ENCODE assay signal across 19 mouse cellular contexts in the genomic region with DNA sequence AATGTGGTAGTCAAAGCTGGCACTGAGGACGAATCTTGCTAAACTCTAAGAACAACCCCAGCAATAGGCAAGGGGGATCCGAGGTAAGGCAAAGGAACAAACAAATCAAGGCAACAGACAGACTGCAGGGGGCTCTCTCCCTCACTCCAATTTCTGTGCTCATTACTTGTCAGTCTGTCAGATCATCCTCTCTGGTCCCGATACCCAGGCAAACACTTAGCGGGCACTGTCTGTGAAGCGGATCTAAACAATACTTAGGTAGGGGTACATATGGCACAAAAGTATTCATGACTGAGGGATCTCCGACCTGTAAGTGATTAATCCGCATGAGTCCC. TPM values are rescaled to one million over a fixed set of nuclear protein-coding genes. Genes with fewer than 3 reads are reported as not detected.
DNase-seq lines count a peak whose midpoint lies in the region; ATAC-seq lines count a peak whose summit lies in the region.
"Had no signal": no experiment of that assay in that cellular context is flagged by ENCODE, and none has a peak within 500 bp of the region (broad histone marks: within the 10 kb centered on the region; RNA-seq: fewer than 3 reads in every experiment).

No protein-coding gene starts in this region.

- no peak overlapping the region for H3K4me3 ChIP-seq in forebrain, embryonic 13.5 days
- H3K4me3 ChIP-seq in forebrain, embryonic 16.5 days (replicated peaks; ENCODE audit: low read length), result no peak overlapping the region
- no peak overlapping the region for H3K4me3 ChIP-seq in hindbrain, embryonic 11.5 days (ENCODE audit: low read depth, low read length)
- H3K4me3 ChIP-seq in hindbrain, embryonic 16.5 days (ENCODE audit: low read length), result no peak overlapping the region
- H3K4me3 ChIP-seq in midbrain, embryonic 13.5 days (replicated peaks), result no peak overlapping the region
- H3K4me3 ChIP-seq in midbrain, embryonic 11.5 days (ENCODE audit: low read depth, low read length), result no peak overlapping the region
- no peak overlapping the region for H3K4me3 ChIP-seq in midbrain, embryonic 14.5 days (replicated peaks; ENCODE audit: low read depth, low read length)
- H3K4me3 ChIP-seq: embryonic facial prominence, embryonic 15.5 days; forebrain, embryonic 12.5 days; limb, embryonic 13.5 days had no signal

- peaks cover 39% of the 10 kb centered on the region for H3K36me3 ChIP-seq in forebrain, embryonic 13.5 days (ENCODE audit: poor library complexity, severe bottlenecking)
- peaks cover 2% of the 10 kb centered on the region for H3K36me3 ChIP-seq in forebrain, embryonic 16.5 days (ENCODE audit: control insufficient read depth, insufficient read depth)
- peaks cover 2% of the 10 kb centered on the region; the same call in 1 of the 2 replicates for H3K36me3 ChIP-seq in hindbrain, embryonic 11.5 days (ENCODE audit: control insufficient read depth, insufficient read depth, low read length)
- peaks cover 8% of the 10 kb centered on the region; the same call in 1 of the 2 replicates for H3K36me3 ChIP-seq in hindbrain, embryonic 16.5 days (ENCODE audit: control insufficient read depth, insufficient read depth, low read length)
- H3K36me3 ChIP-seq in midbrain, embryonic 13.5 days, result peaks cover 36% of the 10 kb centered on the region
- peaks cover 4% of the 10 kb centered on the region; the same call in 1 of the 2 replicates for H3K36me3 ChIP-seq in midbrain, embryonic 11.5 days (ENCODE audit: control insufficient read depth, insufficient read depth, low read length)
- H3K36me3 ChIP-seq in midbrain, embryonic 14.5 days (ENCODE audit: control insufficient read depth, insufficient read depth, low read length), result peaks cover 61% of the 10 kb centered on the region

- no peak overlapping the region for H3K9ac ChIP-seq in forebrain, embryonic 13.5 days
- no peak overlapping the region for H3K9ac ChIP-seq in forebrain, embryonic 16.5 days (replicated peaks; ENCODE audit: low read depth, low read length)
- H3K9ac ChIP-seq in hindbrain, embryonic 11.5 days (ENCODE audit: low read depth, low read length), result 0 out of 2 replicates have a peak overlapping the region, but pooled peaks have one; percentile 25
- H3K9ac ChIP-seq in hindbrain, embryonic 16.5 days (ENCODE audit: low read depth, low read length), result no peak overlapping the region
- no peak overlapping the region for H3K9ac ChIP-seq in midbrain, embryonic 13.5 days (replicated peaks)
- H3K9ac ChIP-seq in midbrain, embryonic 11.5 days (ENCODE audit: low read length), result no peak overlapping the region
- H3K9ac ChIP-seq in midbrain, embryonic 14.5 days (replicated peaks; ENCODE audit: low read length), result no peak overlapping the region
- H3K9ac ChIP-seq: embryonic facial prominence, embryonic 15.5 days; limb, embryonic 13.5 days; liver, embryonic 14.5 days had no signal

- ATAC-seq in forebrain, embryonic 13.5 days, result no peak
- ATAC-seq in forebrain, embryonic 16.5 days, result no peak
- no peak for ATAC-seq in hindbrain, embryonic 11.5 days (ENCODE audit: low FRiP score)
- no peak for ATAC-seq in hindbrain, embryonic 16.5 days
- no peak for ATAC-seq in midbrain, embryonic 13.5 days
- ATAC-seq in midbrain, embryonic 11.5 days (ENCODE audit: low FRiP score), result no peak
- ATAC-seq in midbrain, embryonic 14.5 days (ENCODE audit: low FRiP score, low TSS enrichment), result no peak
- no peak for ATAC-seq in megakaryocyte, adult 5-6 weeks (ENCODE audit: poor library complexity, severe bottlenecking)

- no peaks in the 10 kb centered on the region for H3K9me3 ChIP-seq in forebrain, embryonic 13.5 days (replicated peaks)
- no peaks in the 10 kb centered on the region for H3K9me3 ChIP-seq in forebrain, embryonic 16.5 days (ENCODE audit: control insufficient read depth, low read length)
- H3K9me3 ChIP-seq in hindbrain, embryonic 11.5 days (ENCODE audit: control insufficient read depth, low read length), result no peaks in the 10 kb centered on the region
- no peaks in the 10 kb centered on the region for H3K9me3 ChIP-seq in hindbrain, embryonic 16.5 days (ENCODE audit: control insufficient read depth, low read length)
- no peaks in the 10 kb centered on the region for H3K9me3 ChIP-seq in midbrain, embryonic 13.5 days
- H3K9me3 ChIP-seq in midbrain, embryonic 11.5 days (ENCODE audit: control insufficient read depth, low read length), result no peaks in the 10 kb centered on the region
- no peaks in the 10 kb centered on the region for H3K9me3 ChIP-seq in midbrain, embryonic 14.5 days (ENCODE audit: control insufficient read depth, low read length)
- H3K9me3 ChIP-seq: embryonic facial prominence, embryonic 15.5 days; forebrain, embryonic 12.5 days; limb, embryonic 13.5 days had no signal

- H3K27ac ChIP-seq in forebrain, embryonic 13.5 days, result peak overlapping the region; percentile 19; the same call in 1 of the 2 replicates
- H3K27ac ChIP-seq in forebrain, embryonic 16.5 days (ENCODE audit: low read length), result no peak overlapping the region
- 0 out of 2 replicates have a peak overlapping the region, but pooled peaks have one; percentile 99 for H3K27ac ChIP-seq in hindbrain, embryonic 11.5 days (ENCODE audit: low read depth, low read length)
- H3K27ac ChIP-seq in hindbrain, embryonic 16.5 days (ENCODE audit: low read depth, low read length), result no peak overlapping the region
- H3K27ac ChIP-seq in midbrain, embryonic 13.5 days, result 0 out of 2 replicates have a peak overlapping the region, but pooled peaks have one; percentile 3
- no peak overlapping the region for H3K27ac ChIP-seq in midbrain, embryonic 11.5 days (ENCODE audit: low read depth, low read length)
- no peak overlapping the region for H3K27ac ChIP-seq in midbrain, embryonic 14.5 days (replicated peaks; ENCODE audit: low read depth, low read length)
- H3K27ac ChIP-seq: embryonic facial prominence, embryonic 15.5 days; limb, embryonic 13.5 days; liver, embryonic 14.5 days had no signal

- peaks cover 61% of the 10 kb centered on the region for H3K4me1 ChIP-seq in forebrain, embryonic 13.5 days
- H3K4me1 ChIP-seq in forebrain, embryonic 16.5 days (replicated peaks; ENCODE audit: control insufficient read depth, insufficient read depth, low read length), result peaks cover 32% of the 10 kb centered on the region
- H3K4me1 ChIP-seq in hindbrain, embryonic 11.5 days (replicated peaks; ENCODE audit: control insufficient read depth, insufficient read depth, low read length), result peaks cover 16% of the 10 kb centered on the region
- H3K4me1 ChIP-seq in hindbrain, embryonic 16.5 days (ENCODE audit: control insufficient read depth, insufficient read depth, low read depth, low read length), result peaks cover 3% of the 10 kb centered on the region; the same call in 1 of the 2 replicates
- H3K4me1 ChIP-seq in midbrain, embryonic 13.5 days (replicated peaks), result peaks cover 67% of the 10 kb centered on the region
- H3K4me1 ChIP-seq in midbrain, embryonic 11.5 days (ENCODE audit: control insufficient read depth, insufficient read depth, low read length), result peaks cover 43% of the 10 kb centered on the region
- H3K4me1 ChIP-seq in midbrain, embryonic 14.5 days (ENCODE audit: control insufficient read depth, insufficient read depth, low read length), result peaks cover 32% of the 10 kb centered on the region
- H3K4me1 ChIP-seq: embryonic facial prominence, embryonic 15.5 days; limb, embryonic 13.5 days had no signal

- no peaks in the 10 kb centered on the region for H3K27me3 ChIP-seq in forebrain, embryonic 13.5 days
- no peaks in the 10 kb centered on the region for H3K27me3 ChIP-seq in forebrain, embryonic 16.5 days (replicated peaks; ENCODE audit: control insufficient read depth, insufficient read depth, low read length)
- no peaks in the 10 kb centered on the region for H3K27me3 ChIP-seq in hindbrain, embryonic 11.5 days (ENCODE audit: control insufficient read depth, insufficient read depth, low read length)
- no peaks in the 10 kb centered on the region for H3K27me3 ChIP-seq in hindbrain, embryonic 16.5 days (replicated peaks; ENCODE audit: control insufficient read depth, insufficient read depth, low read length)
- H3K27me3 ChIP-seq in midbrain, embryonic 13.5 days, result no peaks in the 10 kb centered on the region
- H3K27me3 ChIP-seq in midbrain, embryonic 11.5 days (ENCODE audit: control insufficient read depth, insufficient read depth, low read length), result no peaks in the 10 kb centered on the region
- H3K27me3 ChIP-seq in midbrain, embryonic 14.5 days (ENCODE audit: control insufficient read depth, insufficient read depth, low read length), result no peaks in the 10 kb centered on the region
- H3K27me3 ChIP-seq: embryonic facial prominence, embryonic 15.5 days; forebrain, embryonic 12.5 days; limb, embryonic 13.5 days had no signal

- no peak overlapping the region for H3K4me2 ChIP-seq in forebrain, embryonic 13.5 days
- no peak overlapping the region for H3K4me2 ChIP-seq in forebrain, embryonic 16.5 days (ENCODE audit: low read length)
- no peak overlapping the region for H3K4me2 ChIP-seq in hindbrain, embryonic 11.5 days (replicated peaks; ENCODE audit: low read depth, low read length)
- H3K4me2 ChIP-seq in hindbrain, embryonic 16.5 days (ENCODE audit: low read length), result no peak overlapping the region
- H3K4me2 ChIP-seq in midbrain, embryonic 13.5 days (replicated peaks), result no peak overlapping the region
- no peak overlapping the region for H3K4me2 ChIP-seq in midbrain, embryonic 11.5 days
- H3K4me2 ChIP-seq in midbrain, embryonic 14.5 days (ENCODE audit: low read length), result no peak overlapping the region
- H3K4me2 ChIP-seq: embryonic facial prominence, embryonic 15.5 days; forebrain, embryonic 12.5 days; limb, embryonic 13.5 days had no signal

- DNase-seq in hindbrain, embryonic 11.5 days (ENCODE audit: low spot score), result no peak
- no peak for DNase-seq in midbrain, embryonic 11.5 days (ENCODE audit: low spot score, missing footprints)
- peak; percentile 36 for DNase-seq in midbrain, embryonic 14.5 days
- DNase-seq: embryo, embryonic 11 days; kidney, adult 18-20 months; kidney, postnatal 25 days; lung, postnatal 14 days; thymus, postnatal 4 days had no signal

- WGBS in forebrain, embryonic 13.5 days, result 62% methylated on average over 7 of the region's 7 CpGs
- WGBS in forebrain, embryonic 16.5 days, result 49% methylated on average over 7 of the region's 7 CpGs
- WGBS in hindbrain, embryonic 11.5 days, result 79% methylated on average over 7 of the region's 7 CpGs
- 49% methylated on average over 7 of the region's 7 CpGs for WGBS in hindbrain, embryonic 16.5 days
- 58% methylated on average over 7 of the region's 7 CpGs for WGBS in midbrain, embryonic 13.5 days
- WGBS in midbrain, embryonic 11.5 days, result 73% methylated on average over 7 of the region's 7 CpGs
- WGBS in midbrain, embryonic 14.5 days, result 55% methylated on average over 7 of the region's 7 CpGs

RNA-seq across cellular contexts. Expression of a gene that starts 8.7 kb away (rescaled TPM):
- 196 and 205 TPM in 2 replicates for polyA plus RNA-seq in forebrain, embryonic 13.5 days (2015; fragmentation: Nextera tagmentation; extraction: Ambion mirVana)
- polyA plus RNA-seq in forebrain, embryonic 16.5 days (2015; fragmentation: Nextera tagmentation; extraction: Ambion mirVana), result 230 and 238 TPM in 2 replicates
- polyA plus RNA-seq in hindbrain, embryonic 11.5 days (2014; fragmentation: Nextera tagmentation; extraction: Ambion mirVana), result 181 and 206 TPM in 2 replicates
- 216 and 224 TPM in 2 replicates for polyA plus RNA-seq in hindbrain, embryonic 16.5 days (2015; fragmentation: Nextera tagmentation; extraction: Ambion mirVana)
- polyA plus RNA-seq in midbrain, embryonic 13.5 days (2015; fragmentation: Nextera tagmentation; extraction: Ambion mirVana), result 208 and 216 TPM in 2 replicates
- polyA plus RNA-seq in midbrain, embryonic 11.5 days (2014; fragmentation: Nextera tagmentation; extraction: Ambion mirVana), result 196 and 213 TPM in 2 replicates
- polyA plus RNA-seq in midbrain, embryonic 14.5 days (2014; fragmentation: Nextera tagmentation; extraction: Ambion mirVana), result 205 and 217 TPM in 2 replicates
- total RNA-seq in megakaryocyte, adult 5-6 weeks (2015), result 19.2 and 19.9 TPM in 2 replicates
- 241 and 283 TPM in 2 replicates for total RNA-seq in megakaryocyte, adult 5-6 weeks (2017)

RNA-seq across cellular contexts. Expression of a gene that starts 21.0 kb away (rescaled TPM):
- polyA plus RNA-seq in forebrain, embryonic 13.5 days (2015; fragmentation: Nextera tagmentation; extraction: Ambion mirVana), result 45.3 and 56.9 TPM in 2 replicates
- 46.7 and 47.3 TPM in 2 replicates for polyA plus RNA-seq in forebrain, embryonic 16.5 days (2015; fragmentation: Nextera tagmentation; extraction: Ambion mirVana)
- polyA plus RNA-seq in hindbrain, embryonic 11.5 days (2014; fragmentation: Nextera tagmentation; extraction: Ambion mirVana), result 76.7 and 101 TPM in 2 replicates
- 34.5 and 34.7 TPM in 2 replicates for polyA plus RNA-seq in hindbrain, embryonic 16.5 days (2015; fragmentation: Nextera tagmentation; extraction: Ambion mirVana)
- polyA plus RNA-seq in midbrain, embryonic 13.5 days (2015; fragmentation: Nextera tagmentation; extraction: Ambion mirVana), result 56.5 and 65.5 TPM in 2 replicates
- 61.9 and 65.2 TPM in 2 replicates for polyA plus RNA-seq in midbrain, embryonic 11.5 days (2014; fragmentation: Nextera tagmentation; extraction: Ambion mirVana)
- 49.5 and 59.4 TPM in 2 replicates for polyA plus RNA-seq in midbrain, embryonic 14.5 days (2014; fragmentation: Nextera tagmentation; extraction: Ambion mirVana)
- total RNA-seq in megakaryocyte, adult 5-6 weeks (2015), result 0.75 and 0.94 TPM in 2 replicates
- total RNA-seq in megakaryocyte, adult 5-6 weeks (2017), result 0.22 and 0.81 TPM in 2 replicates
- total RNA-seq: MEL had no signal

RNA-seq across cellular contexts. Expression of a gene that starts 52.7 kb away (rescaled TPM):
- polyA plus RNA-seq in forebrain, embryonic 13.5 days (2015; fragmentation: Nextera tagmentation; extraction: Ambion mirVana), result 68.6 and 68.9 TPM in 2 replicates
- polyA plus RNA-seq in forebrain, embryonic 16.5 days (2015; fragmentation: Nextera tagmentation; extraction: Ambion mirVana), result 29.0 and 29.2 TPM in 2 replicates
- polyA plus RNA-seq in hindbrain, embryonic 11.5 days (2014; fragmentation: Nextera tagmentation; extraction: Ambion mirVana), result 48.7 and 53.5 TPM in 2 replicates
- polyA plus RNA-seq in hindbrain, embryonic 16.5 days (2015; fragmentation: Nextera tagmentation; extraction: Ambion mirVana), result 10.8 and 11.1 TPM in 2 replicates
- polyA plus RNA-seq in midbrain, embryonic 13.5 days (2015; fragmentation: Nextera tagmentation; extraction: Ambion mirVana), result 23.7 and 25.4 TPM in 2 replicates
- polyA plus RNA-seq in midbrain, embryonic 11.5 days (2014; fragmentation: Nextera tagmentation; extraction: Ambion mirVana), result 59.3 and 68.1 TPM in 2 replicates
- polyA plus RNA-seq in midbrain, embryonic 14.5 days (2014; fragmentation: Nextera tagmentation; extraction: Ambion mirVana), result 7.4 and 12.4 TPM in 2 replicates
- 11.9 and 12.2 TPM in 2 replicates for total RNA-seq in megakaryocyte, adult 5-6 weeks (2015)
- total RNA-seq in megakaryocyte, adult 5-6 weeks (2017), result 12.8 and 15.4 TPM in 2 replicates
- total RNA-seq: gastrocnemius, adult 18-20 months had no signal

Comparison
In these comparisons a context has a peak if more than half of its experiments do, and no peak if none do; other contexts are left out.
1. H3K27ac ChIP-seq: peak in forebrain, embryonic 13.5 days (single experiment), hindbrain, embryonic 11.5 days (single experiment) and midbrain, embryonic 13.5 days (single experiment); none in forebrain, embryonic 16.5 days (single experiment), hindbrain, embryonic 16.5 days (single experiment), midbrain, embryonic 11.5 days (single experiment) and midbrain, embryonic 14.5 days (single experiment).